Comparison of ENCODE assay signal across 12 mouse cellular contexts in genomic region chr11:52579764-52580377, GRCm38 (mm10).
"Had no signal": no experiment of that assay in that cellular context is flagged by ENCODE, and none has a peak within 500 bp of the region (broad histone marks: within the 10 kb centered on the region; RNA-seq: fewer than 3 reads in every experiment).

No protein-coding gene starts in this region.

- H3K27me3 ChIP-seq: kidney, embryonic 15.5 days; liver, embryonic 15.5 days; lung, embryonic 15.5 days; midbrain, embryonic 15.5 days; neural tube, embryonic 12.5 days had no signal

- H3K9me3 ChIP-seq: kidney, embryonic 15.5 days; limb, embryonic 10.5 days; liver, embryonic 15.5 days; lung, embryonic 15.5 days; midbrain, embryonic 15.5 days; neural tube, embryonic 12.5 days had no signal

- H3K4me2 ChIP-seq: kidney, embryonic 15.5 days; liver, embryonic 11.5 days; liver, embryonic 15.5 days; lung, embryonic 15.5 days; midbrain, embryonic 15.5 days; neural tube, embryonic 12.5 days had no signal

- H3K36me3 ChIP-seq: kidney, embryonic 15.5 days; limb, embryonic 10.5 days; liver, embryonic 15.5 days; lung, embryonic 15.5 days; midbrain, embryonic 15.5 days; neural tube, embryonic 12.5 days had no signal

- H3K4me3 ChIP-seq: kidney, embryonic 15.5 days; limb, embryonic 10.5 days; liver, embryonic 15.5 days; lung, embryonic 15.5 days; midbrain, embryonic 15.5 days; neural tube, embryonic 12.5 days had no signal

- ATAC-seq: midbrain, embryonic 15.5 days had no signal

- H3K4me1 ChIP-seq: liver, embryonic 15.5 days; midbrain, embryonic 15.5 days; neural tube, embryonic 12.5 days had no signal

- H3K9ac ChIP-seq: kidney, embryonic 15.5 days; liver, embryonic 15.5 days; lung, embryonic 15.5 days; midbrain, embryonic 15.5 days; neural tube, embryonic 12.5 days had no signal

- H3K27ac ChIP-seq: kidney, embryonic 15.5 days; limb, embryonic 10.5 days; liver, embryonic 15.5 days; lung, embryonic 15.5 days; midbrain, embryonic 15.5 days; neural tube, embryonic 12.5 days; stomach, postnatal 0 days had no signal

- DNase-seq: kidney, postnatal 14 days; lung, postnatal 36 days; thymus, adult 2 months; thymus, postnatal 25 days had no signal
